Mouse (Mus musculus) cerebellum, postnatal 4 days (tissue): ENCODE measurements around the gene Armt1.
"Not testable (repeated sequence)": the region's sequence is repeated elsewhere in the genome, so short reads cannot be mapped to it uniquely, and the experiment has no call there.

Experiments
- DNase-seq, 2 experiments: peaks; one replicate each; pipeline ENCODE4 v3.0.0; 2022; ENCODE audit warnings: low spot score in 2 of 2, mixed read lengths in 1 of 2

Gene Armt1

DNA sequence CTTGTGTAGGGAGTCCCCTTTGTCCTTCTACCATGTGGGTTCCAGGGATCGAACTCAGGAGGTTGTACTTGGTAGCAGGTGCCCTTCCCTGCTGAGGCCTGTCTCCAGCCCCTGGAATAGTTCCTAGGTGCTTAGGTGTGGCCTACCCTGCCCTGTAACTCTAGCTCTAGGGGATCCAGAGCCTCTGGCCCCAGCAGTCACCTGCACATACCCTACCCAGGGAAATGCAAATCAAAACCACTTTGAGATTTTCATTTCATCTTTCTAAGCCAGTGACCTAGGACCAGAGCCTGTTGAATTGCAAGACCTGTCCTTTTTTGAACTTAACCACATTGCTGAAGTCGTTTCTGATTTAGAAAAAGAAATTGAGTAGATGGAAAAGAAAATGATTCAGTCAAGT, 1.6 kb downstream of the Armt1 start:
- DNase-seq: not testable (repeated sequence)

DNA sequence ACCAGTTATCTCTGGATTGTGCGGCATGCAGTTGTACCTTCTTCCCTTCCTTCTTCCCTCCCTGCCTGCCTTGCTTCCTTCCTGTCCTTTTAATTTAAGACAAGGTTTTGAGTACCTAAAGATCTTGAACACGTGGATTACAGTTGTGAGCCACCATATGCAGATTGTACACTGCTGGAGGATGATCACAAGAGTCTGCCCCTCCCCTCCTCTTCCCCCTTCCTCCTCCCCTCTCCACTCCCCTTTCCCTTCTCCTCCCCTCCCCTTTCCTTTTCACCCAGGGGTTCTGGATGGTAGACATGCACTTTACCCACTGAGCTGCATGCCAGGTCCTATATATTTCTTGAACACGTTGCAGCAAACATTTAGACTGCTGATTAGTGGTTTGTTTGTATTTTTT, 3.1 kb downstream of the Armt1 start:
- no peak for DNase-seq

DNA sequence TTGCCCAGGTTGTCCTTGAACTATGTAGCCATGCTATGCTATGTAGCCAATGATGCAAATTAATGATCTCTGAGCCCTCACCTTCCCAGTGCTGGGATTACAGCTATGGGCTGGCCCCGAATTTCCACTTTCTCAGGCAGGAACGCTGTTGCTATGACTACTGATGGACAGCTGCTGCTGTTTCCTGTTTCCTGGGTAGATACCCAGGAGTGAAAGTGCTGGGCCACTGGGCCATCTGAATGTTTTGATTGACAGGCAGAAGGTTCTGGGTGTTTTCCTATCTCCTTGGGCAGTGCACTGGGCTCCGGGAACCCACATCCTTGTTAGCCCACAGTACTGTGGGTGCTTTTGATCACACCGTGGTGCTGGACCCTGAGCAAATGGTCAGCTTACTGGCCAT, 24.1 kb downstream of the Armt1 start:
- DNase-seq: no peak

DNA sequence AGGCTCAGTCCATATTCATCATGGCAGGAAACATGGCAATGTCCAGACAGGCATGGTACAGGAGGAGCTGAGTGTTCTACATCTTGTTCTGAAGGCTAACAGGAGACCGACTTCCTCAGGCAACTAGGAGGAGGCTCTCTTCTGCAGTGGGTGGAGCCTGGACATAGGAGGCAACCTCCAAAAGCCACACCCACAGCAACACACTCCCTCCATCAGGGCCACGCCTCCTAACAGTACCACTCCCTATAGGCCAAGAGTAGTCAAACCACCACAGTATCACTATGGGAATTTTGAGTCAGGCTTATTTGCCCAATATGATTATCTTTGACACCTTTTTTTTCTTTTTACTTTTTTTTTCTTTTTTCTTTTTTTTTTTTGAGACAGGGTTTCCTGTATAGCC, 27.9 kb downstream of the Armt1 start:
- DNase-seq: no peak

DNA sequence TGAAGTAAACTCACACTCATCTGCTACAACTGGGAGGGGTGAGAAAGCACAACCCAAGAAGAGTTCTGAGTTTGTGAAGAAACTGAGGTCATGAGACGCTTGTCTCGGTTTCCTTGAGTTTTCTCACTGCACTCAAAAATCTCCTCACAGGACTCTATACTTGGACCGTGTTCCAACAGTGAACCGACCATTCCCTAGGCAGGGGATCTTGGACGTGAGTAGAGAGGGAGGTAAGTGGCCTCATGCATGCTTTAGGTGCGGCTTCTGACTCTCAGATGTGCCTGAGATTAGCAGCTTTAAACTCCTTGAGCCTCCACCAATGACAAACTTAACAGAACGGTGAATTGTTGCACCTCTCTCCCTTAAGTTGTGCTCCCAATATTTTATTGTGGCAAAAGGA, 33.5 kb downstream of the Armt1 start:
- DNase-seq: no peak

DNA sequence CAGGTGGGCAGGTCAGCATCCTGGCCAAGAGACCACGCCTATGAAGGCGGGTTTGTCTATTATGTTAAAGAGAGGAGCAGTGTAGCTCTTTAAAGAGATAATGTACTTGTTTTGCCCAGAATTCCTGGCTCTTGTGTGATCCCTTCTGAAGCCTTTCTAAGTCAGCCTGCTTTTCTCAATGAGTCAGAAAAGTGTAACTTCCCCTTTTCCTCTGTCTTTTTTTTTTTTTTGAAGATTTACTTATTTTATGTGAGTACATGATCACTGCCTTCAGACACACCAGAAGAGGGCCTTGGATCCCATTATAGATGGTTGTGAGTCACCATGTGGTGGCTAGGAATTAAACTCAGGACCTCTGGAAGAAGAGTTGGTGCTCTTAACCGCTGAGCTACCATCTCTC, 37.1 kb downstream of the Armt1 start:
- DNase-seq: no peak

DNA sequence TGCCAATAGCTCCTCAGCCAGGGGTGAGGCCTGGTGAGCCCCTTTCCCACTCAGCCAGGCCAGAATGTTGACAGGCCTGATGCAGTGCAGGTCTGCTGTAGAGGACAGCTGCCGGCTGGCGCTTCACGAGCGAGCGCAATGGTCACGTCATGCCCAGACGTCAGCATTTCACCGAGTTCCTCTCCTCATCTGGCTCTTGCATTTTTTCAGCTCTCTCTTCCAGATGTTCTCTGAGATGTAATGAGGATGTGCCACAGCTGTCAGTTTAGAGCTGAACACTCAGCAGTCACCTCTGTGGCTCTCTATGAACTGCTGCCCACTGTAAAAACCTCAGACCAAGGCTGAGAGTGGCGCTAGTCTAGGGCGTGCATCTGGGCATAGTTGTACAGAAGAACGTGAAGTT, 41.3 kb downstream of the Armt1 start:
- no peak for DNase-seq

DNA sequence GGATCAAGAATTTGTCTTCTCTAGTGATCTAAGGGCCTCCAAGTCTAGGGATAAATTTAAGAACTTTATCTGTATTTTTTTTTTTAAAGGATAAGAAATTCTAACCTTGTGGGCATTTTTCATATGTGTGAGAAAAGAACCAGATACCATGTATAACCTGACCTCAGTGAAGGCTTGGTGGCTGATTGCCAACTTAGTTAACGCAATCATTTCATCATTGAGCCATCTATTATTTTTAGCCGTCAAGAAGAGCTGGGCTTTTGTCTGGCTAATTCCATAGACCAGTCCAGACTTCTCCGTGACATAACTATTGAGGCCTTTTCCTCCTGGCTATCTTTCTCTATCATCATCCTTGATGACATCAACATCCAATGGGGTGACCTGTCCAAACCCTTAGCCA, 43.2 kb downstream of the Armt1 start:
- DNase-seq: no peak

DNA sequence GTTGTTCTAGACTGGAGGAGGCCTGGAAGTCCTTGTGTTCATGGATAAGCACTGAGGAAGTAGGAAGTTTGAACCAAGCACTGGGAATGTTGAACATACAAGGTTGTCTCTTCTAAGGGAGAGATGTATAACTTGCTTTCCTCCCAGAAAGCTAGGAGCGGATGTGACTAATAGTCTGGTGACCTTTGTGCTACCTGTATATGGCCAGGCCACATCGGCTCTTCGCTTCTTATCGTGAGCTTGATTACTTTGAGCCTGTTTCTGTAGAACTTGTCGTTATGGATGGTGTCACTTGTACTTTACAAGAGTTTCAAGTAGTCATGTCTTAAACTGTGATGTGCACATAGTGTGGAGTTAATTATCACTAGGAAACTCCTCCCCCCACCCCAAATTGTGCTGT, 44.3 kb downstream of the Armt1 start:
- DNase-seq: no peak

DNA sequence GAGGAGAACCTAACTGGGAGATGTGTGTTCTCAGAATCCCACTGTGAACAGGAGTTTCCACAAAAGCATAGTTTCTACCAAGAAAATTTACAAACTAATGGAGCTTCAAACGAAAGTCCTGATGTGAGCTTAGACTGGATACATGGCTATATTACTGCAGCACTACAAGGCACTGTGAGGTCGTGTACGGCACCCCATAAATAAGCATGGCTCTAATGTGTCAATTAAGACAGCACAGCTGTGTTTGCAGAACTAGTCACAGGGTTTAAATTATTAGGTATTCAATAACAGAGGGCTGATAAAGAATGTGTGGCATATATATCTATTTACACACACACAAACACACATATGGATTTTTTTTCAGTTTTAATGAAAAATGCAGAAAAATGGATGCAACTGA, 48.7 kb downstream of the Armt1 start:
- DNase-seq: no peak

DNA sequence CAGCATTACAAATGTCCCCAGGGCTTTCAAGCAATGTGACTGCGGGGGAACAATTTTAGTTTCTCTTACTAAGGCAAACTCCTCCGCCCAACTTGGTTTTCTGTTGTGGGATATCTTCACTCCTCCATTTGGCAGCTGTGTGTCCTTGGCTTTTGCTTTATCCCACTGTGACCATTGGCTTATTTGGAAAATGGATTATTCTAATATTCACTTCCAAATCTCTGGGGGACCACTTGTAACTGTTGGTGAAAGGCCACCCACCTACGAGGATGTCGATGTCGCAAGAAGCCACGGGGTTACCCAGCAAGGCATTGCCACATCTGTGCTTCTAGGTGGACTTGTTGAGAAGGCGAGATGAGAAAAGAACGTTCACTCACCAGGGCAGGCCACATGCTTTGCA, 49.4 kb downstream of the Armt1 start:
- no peak for DNase-seq

DNA sequence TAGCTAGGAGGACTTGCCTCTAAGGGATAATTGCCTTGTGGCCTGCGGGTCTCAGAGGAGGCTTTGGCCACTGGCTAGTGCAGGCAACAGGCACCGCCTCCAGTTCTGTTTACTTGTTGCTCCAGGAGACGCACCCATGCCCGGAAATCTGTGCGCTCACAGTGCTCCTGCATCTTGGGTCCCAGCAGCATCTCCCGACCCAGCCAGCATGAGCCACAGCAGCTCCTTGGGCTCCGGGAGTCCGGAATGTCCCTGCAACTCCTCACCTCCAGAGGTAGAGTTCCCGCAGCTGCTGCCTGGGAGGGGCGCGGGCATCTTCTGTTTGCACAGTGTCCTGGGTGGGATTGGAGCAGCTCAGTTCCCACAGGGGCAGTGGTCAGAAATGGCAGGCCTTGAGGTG, 50.1 kb downstream of the Armt1 start, which contains the start of gene Ccdc170:
Gene Ccdc170 (plus strand): TSS at position 148 of the 400 bp plus-strand sequence.
- DNase-seq: no peak

DNA sequence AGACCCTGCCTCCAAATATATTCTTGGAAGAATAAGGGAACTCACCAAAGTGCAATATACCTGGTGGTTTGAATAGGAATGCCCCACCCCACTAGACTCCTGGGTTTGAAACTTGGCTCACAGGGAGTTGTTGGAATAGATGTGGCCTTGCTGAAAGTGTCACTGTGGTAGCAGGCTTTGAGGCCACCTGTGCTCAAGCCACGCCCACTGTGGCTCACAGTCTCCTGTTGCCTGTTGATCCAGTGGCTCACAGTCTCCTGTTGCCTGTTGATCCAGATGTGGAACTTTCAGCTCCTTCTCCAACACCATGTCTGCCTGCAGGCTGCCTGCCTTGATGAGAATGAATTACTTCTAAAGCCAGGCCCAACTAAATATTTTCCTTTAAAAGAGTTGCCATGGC, 51.6 kb downstream of the Armt1 start:
- no peak for DNase-seq

DNA sequence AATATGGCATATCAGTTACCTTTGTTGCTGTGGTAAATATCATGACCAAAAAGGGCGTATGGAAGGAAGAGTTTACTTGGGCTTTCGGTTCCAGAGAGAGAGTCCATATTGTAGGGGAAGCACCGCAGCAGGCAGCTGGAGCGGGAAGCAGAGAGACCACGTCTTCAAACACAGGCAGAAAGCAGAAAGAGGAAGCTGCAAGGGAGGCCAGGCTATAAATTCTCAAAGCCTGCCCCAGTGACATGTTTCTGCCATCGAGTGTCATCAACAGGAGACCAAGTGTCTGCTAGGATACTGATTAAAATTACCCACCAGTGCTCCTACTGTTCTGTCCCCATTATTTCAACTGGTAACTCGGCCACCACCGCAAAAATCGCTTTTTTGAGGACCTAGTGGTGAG, 52.7 kb downstream of the Armt1 start:
- DNase-seq: no peak

DNA sequence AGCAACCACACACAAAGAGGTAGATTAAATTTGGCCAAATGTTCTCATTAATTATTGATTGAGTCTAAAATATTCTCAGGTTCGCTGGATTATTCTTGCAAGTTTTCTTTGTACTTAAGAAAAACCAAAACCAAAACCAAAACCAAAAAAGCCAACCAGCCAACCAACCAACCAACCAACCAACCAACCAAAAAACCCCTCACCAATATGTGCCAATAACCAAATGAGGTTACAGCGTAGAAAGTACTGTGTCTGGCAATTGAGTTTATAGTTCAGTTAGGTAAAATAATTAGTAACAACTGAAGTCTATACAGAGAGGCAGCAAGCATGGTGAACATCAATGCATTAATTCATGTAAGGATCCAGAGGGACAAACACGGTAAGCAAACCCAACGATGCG, 57.6 kb downstream of the Armt1 start:
- no peak for DNase-seq

DNA sequence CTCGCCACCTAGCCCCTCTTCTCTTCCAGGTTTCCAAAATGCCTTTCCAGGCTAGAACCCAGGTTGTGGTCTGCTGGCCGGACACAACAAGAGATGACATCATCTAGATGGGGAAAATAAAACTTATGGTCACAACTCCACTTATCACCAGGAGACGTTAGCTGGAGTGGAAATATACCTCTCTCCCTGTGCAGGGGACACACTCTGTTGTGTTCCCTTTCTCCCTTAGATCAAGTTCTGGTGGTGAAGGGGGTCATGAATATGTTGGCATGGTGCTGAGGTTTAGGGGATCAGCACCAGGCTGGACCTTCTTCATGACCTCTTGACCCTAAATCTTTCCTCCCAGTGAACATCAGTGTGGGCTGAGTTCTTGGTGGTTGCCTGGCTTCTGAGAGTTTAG, 59.0 kb downstream of the Armt1 start:
- no peak for DNase-seq

DNA sequence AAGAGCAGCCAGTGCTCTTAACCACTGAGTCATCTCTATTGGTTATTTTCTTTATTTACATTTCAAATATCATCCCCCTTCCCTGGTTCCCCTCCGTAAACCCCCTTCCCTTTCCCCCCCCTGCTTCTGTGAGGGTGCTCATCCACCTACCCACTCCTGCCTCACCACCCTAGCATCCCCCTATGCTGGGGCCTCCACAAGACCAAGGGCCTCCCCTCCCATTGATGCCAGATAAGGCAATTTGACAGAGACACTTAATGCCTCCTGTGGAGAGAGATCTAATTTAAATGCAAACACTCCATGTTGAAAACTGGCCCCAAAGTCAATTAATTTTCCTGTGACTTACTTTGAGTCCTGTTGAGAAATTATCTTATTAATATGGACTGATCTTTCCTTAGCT, 59.8 kb downstream of the Armt1 start:
- DNase-seq: no peak

DNA sequence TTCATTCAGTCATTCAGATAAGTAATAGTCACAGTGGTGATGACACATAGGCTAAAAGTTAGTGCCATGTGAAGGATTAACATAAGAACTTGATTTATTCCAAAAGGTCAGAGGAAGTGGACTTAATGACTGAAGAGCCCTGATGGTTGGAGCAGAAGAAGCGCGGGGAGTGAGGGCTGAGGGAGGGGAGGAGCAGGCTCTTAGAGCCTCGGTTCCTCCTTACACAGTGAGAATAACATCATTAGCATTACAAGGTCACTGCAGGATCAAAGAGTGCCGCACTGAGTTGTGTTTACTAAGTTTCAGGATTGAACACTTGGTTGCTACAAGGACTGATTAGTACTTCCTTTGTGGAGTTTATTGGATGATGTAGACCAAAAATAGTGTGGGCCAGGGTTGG, 60.6 kb downstream of the Armt1 start:
- no peak for DNase-seq

DNA sequence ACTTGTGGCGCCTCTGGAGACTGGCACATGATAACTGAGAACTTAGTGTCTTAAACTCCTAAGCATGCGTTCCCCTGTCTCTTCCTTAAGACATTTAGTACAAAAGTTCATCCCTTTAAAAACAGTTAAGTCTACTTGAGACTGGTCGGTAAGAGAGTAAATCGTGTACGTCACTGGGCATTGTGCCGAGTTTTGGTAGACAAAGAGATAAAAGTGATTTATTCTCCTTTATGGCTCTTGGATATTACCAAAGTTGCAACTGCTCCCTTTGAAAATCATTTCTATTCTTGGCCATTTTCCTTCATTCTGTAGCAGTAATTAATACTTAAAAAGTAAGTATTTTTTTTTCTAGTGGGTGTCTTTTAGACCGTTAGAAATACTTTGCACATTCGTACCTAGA, 71.0 kb downstream of the Armt1 start:
- no peak for DNase-seq
